Mouse (Mus musculus) adrenal gland (tissue): Measurements from ENCODE around the gene Rgs11.

Experiments
- intact Hi-C: fragments of 180-260 bp; cut with DNase I; formaldehyde crosslinking; loops from one replicate; pipeline ENCODE4 v1.15.1; 2025

The Rgs11 gene

DNA sequence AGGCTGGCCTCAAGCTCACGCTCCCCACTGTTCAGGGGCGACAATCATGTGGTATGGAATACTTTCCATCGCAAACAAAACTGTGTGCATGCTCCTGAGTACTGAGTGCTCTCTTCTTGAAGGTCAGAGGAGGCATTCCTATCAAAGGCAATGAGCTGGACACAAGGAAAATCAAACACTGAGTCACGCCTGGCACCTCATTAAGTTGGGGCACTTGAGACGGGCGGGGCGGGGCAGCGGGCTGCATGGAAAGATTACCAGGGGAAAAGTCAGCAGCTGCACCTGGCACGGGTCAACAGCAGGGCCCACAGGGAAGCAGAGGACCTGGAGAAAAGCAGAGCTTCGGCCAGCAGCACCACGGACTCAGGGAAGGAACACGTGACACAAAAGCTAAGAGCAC lies 22.4 kb downstream of the Rgs11 start:
- intact Hi-C loops = no loop called here

- intact Hi-C loops = no loop called here
Observed at GRCm38 (mm10) chr17:26229776-26230175, 27.0 kb downstream of the Rgs11 start.

DNA sequence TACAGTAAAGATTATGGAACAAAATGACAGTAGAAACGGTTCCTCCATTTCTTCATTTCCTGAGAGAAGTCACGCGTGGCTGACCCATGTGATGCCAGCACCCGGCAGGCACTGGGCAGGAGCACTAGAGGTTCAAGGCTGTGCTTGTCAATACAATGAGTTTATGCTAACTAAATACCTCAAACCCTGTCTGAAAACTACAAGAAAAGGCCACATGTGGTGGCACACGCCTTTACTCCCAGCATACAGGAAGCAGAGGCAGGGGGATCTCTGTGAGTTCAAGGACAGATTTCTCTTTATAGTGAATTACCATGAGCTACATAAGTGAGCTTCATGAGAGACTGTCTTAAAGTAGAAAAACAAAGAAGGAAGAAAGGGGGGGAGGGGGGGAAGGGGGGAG lies 28.4 kb downstream of the Rgs11 start:
- intact Hi-C loops = no loop called here

- intact Hi-C loops = no loop called here
Observed at GRCm38 (mm10) chr17:26232863-26233262, 30.1 kb downstream of the Rgs11 start.

DNA sequence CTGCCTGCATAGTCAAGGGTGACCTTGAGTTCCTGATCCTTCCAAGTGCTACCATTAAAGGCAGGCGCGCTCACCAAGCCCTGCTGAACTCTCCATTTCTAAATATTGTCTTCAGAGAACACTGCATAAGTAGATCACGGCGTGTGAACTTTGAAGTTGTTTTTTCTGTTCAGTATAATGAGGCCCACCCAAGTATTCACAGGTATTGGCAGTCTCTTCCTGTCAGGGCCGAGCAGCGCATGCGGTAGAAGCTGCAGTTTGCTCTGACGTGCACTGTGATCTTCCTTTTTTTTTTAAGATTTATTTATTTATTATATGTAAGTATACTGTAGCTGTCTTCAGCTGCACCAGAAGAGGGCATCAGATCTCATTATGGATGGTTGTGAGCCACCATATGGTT lies 31.6 kb downstream of the Rgs11 start:
- intact Hi-C loops = no loop called here

DNA sequence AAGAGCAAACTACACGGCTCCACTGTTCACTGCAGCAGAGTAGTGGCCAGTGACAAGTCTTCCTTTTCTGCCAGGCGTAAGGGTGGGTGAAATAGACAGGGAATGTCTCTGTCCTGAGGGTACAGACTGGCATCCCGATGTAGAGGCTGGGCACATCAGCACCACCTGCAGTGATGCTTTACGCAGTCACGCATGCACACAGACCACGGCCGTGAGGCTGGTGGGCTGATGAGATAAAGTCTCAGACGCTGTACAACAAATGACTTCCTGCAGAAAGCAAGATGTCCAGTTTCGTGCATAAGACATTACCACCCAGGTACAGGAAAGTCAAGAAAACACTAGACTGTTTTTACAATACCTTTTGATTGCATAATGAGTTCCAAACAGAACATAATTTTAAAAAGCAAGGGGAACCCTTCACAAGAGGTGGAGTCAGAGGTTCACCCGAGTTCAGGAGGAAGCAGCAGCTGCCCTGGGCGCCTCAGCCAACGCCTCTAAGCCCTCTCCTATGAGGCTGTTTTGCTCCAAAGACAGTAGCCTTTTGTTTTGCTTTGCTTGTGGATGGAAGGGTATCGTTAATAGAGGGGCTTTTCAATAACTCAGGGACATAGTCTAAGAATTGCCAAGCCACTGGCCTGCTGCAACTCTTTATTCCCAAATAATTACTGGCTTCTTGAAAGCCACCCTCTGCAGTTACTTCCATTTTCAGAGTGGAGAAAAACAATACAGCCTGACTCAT lies 32.5 kb downstream of the Rgs11 start:
- intact Hi-C loops = no loop called here

- intact Hi-C loops = no loop called here
Observed at GRCm38 (mm10) chr17:26237667-26238066, 34.9 kb downstream of the Rgs11 start.

- intact Hi-C loops = no loop called here
Observed at GRCm38 (mm10) chr17:26239551-26239950, 36.8 kb downstream of the Rgs11 start.

GRCm38 (mm10) chr17:26240120-26240790 lies 37.5 kb downstream of the Rgs11 start:
- intact Hi-C loops = loop anchor here (5.0 kb wide), 2 partner anchors 38 to 118 kb away; partner anchors contain the start of genes Mrpl28 and Rgs11

GRCm38 (mm10) chr17:26240990-26241389 lies 38.2 kb downstream of the Rgs11 start:
- intact Hi-C loops = loop anchor here (5.0 kb wide), 2 partner anchors 39 to 119 kb away; partner anchors contain the start of genes Mrpl28 and Rgs11

- intact Hi-C loops = loop anchor here (5.0 kb wide), 2 partner anchors 41 to 121 kb away; partner anchors contain the start of genes Mrpl28 and Rgs11
Observed at GRCm38 (mm10) chr17:26243471-26244100, 40.8 kb downstream of the Rgs11 start.

GRCm38 (mm10) chr17:26244101-26244841 lies 41.5 kb downstream of the Rgs11 start, which contains the start of gene Fam234a:
Gene Fam234a (minus strand): TSS chr17:26244242.
- intact Hi-C loops = loop anchor here (5.0 kb wide), 2 partner anchors 42 to 122 kb away; partner anchors contain the start of genes Mrpl28 and Rgs11

DNA sequence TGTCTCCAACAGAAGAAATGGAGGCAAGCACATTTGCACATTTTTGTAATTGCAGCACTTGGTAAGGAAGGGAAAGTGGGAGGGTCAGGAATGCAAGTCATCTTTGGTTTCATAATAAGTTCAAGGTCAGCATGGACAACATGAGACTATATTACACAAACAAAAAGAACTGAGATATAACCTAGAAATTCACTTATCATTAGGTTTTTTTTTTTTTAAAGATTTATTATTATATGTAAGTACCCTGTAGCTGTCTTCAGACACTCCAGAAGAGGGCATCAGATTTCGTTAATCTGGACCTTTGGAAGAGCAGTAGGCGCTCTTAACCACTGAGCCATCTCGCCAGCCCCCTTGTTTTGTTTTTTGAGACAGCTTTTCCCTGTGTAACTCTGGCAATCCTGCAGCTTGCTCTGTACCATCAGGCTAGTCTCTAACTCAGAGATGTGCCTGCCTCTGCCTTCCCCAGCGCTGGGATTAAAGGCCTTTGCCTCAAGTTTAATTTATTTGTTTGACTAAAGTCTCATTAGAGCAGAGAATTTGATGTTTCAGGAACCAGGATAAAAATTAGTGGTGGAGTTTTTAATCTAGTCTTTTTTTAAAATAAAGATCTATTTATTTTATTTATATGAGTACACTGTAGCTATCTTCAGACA lies 49.3 kb downstream of the Rgs11 start:
- intact Hi-C loops = no loop called here

DNA sequence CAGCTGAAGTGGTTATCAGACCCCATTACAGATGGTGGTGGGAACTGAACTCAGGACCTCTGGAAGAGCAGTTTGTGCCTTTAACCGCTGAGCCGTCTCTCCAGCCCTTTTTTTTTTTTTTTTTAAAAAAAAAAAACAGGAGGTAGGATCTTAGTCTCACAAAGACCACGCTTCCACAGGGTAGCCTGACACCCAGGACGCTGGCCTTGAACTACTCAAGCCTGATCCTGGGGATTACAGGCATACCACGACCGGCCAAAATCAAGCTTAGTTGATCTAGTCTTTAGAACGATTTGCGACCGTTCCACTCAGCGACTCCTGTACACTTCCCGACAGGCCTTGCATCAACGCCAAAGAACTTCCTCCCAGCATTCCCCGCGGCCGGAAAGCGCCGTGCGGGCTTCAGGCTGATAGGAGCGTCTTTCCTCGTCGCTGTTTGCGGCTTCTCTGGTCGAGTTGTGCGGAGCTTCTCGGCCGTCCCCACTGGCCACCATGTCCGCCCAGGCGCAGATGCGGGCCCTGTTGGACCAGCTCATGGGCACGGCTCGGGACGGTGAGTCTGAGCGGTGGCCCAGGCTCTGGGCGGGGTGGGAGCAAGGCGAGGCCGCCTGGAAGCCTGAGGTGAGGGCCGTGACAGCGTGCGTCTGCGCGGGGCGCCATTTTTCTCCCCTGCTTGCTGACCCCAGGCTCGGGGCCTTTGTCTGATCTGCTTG lies 49.9 kb downstream of the Rgs11 start, which contains the start of gene Luc7l:
Gene Luc7l, plus strand, starts transcription at position 358 of the 713 bp plus-strand sequence.
- intact Hi-C loops = no loop called here

- intact Hi-C loops = no loop called here
Observed at GRCm38 (mm10) chr17:26253399-26253798, 50.6 kb downstream of the Rgs11 start.

DNA sequence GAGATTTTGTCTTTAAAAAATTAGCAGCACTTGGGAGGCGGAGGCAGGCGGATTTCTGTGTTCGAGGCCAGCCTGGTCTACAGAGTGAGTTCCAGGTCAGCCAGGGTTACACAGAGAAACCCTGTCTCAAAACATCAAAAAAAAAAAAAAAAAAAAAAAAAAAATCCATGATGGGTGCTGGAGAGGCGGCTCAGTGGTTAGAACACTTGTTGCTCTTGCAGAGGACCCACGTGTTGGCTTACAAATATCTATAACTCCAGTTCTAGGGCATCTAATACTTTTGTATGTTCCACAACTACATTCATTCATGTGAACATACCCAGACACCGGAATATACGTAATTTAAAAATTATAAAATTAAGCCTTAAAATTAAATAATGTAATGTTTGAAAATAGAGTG lies 52.6 kb downstream of the Rgs11 start:
- intact Hi-C loops = no loop called here
